Mouse (Mus musculus): ENCODE data around the gene Ccdc124.
"Not testable (repeated sequence)": the region's sequence is repeated elsewhere in the genome, so short reads cannot be mapped to it uniquely, and the experiment has no call there.

Gene Ccdc124

GRCm38 (mm10) chr8:70895571-70896259 lies 22.0 kb upstream of the Ccdc124 start:
- not testable (repeated sequence) for DNase-seq (ENCODE audit: low read depth)

- DNase-seq (ENCODE audit: low read depth) = no peak
Observed at GRCm38 (mm10) chr8:70894771-70895545, 21.2 kb upstream of the Ccdc124 start.

GRCm38 (mm10) chr8:70894385-70894720 lies 20.6 kb upstream of the Ccdc124 start:
- DNase-seq (ENCODE audit: low read depth) = no peak

- no peak for DNase-seq (ENCODE audit: low read depth)
Observed at GRCm38 (mm10) chr8:70893656-70894384, 20.1 kb upstream of the Ccdc124 start.

GRCm38 (mm10) chr8:70892896-70893655 lies 19.3 kb upstream of the Ccdc124 start:
- DNase-seq (ENCODE audit: low read depth) = no peak

- DNase-seq (ENCODE audit: low read depth) = no peak
Observed at GRCm38 (mm10) chr8:70892022-70892895, 18.5 kb upstream of the Ccdc124 start, which contains the start of gene Slc5a5. TSS of gene Slc5a5 (minus strand) at chr8:70892757.

GRCm38 (mm10) chr8:70891356-70891755 lies 17.6 kb upstream of the Ccdc124 start:
- DNase-seq (ENCODE audit: low read depth) = no peak

- no peak for DNase-seq (ENCODE audit: low read depth)
Observed at GRCm38 (mm10) chr8:70890656-70891055, 16.9 kb upstream of the Ccdc124 start.

- DNase-seq (ENCODE audit: low read depth) = no peak
Observed at GRCm38 (mm10) chr8:70887669-70888068, 13.9 kb upstream of the Ccdc124 start.

GRCm38 (mm10) chr8:70885612-70886011 lies 11.9 kb upstream of the Ccdc124 start:
- DNase-seq (ENCODE audit: low read depth) = no peak

GRCm38 (mm10) chr8:70884683-70885082 lies 10.9 kb upstream of the Ccdc124 start:
- DNase-seq (ENCODE audit: low read depth) = no peak

- DNase-seq (ENCODE audit: low read depth) = no peak
Observed at GRCm38 (mm10) chr8:70884186-70884585, 10.5 kb upstream of the Ccdc124 start.

- no peak for DNase-seq (ENCODE audit: low read depth)
Observed at GRCm38 (mm10) chr8:70880546-70880945, 6.8 kb upstream of the Ccdc124 start.

- DNase-seq (ENCODE audit: low read depth) = no peak
Observed at GRCm38 (mm10) chr8:70880126-70880525, 6.4 kb upstream of the Ccdc124 start.

GRCm38 (mm10) chr8:70879500-70879899 lies 5.8 kb upstream of the Ccdc124 start:
- DNase-seq (ENCODE audit: low read depth) = no peak

GRCm38 (mm10) chr8:70878178-70878577 lies 4.4 kb upstream of the Ccdc124 start:
- DNase-seq (ENCODE audit: low read depth) = no peak

- DNase-seq (ENCODE audit: low read depth) = no peak
Observed at GRCm38 (mm10) chr8:70876382-70876781, 2.6 kb upstream of the Ccdc124 start.

GRCm38 (mm10) chr8:70874441-70874840 lies 706 bp upstream of the Ccdc124 start:
- DNase-seq (ENCODE audit: low read depth) = no peak

GRCm38 (mm10) chr8:70872643-70873363 lies 932 bp downstream of the Ccdc124 start:
- DNase-seq (ENCODE audit: low read depth) = no peak

- no peak for DNase-seq (ENCODE audit: low read depth)
Observed at GRCm38 (mm10) chr8:70871195-70871807, 2.4 kb downstream of the Ccdc124 start.
